Mouse (Mus musculus): ENCODE results near the gene Entpd2. TPM values are rescaled to one million over a fixed set of nuclear protein-coding genes. Genes with fewer than 3 reads are reported as not detected.
A peak's percentile ranks its signal among the peaks of the same experiment; 100 is the strongest.

Entpd2 gene
- polyA plus RNA-seq, 1 experiment, result 0.89 TPM

GRCm38 (mm10) chr2:25421896-25422295 lies 26.2 kb downstream of the Entpd2 start:
- TF ChIP-seq MYOG (IDR thresholded peaks at IDR 0.05; ENCODE audit: control insufficient read depth in 1 of 3, insufficient read depth in 1 of 3, insufficient read length in 2 of 3, low read depth in 2 of 3) (no peak), TCF12 (IDR thresholded peaks at IDR 0.05; ENCODE audit: insufficient read depth, poor library complexity, severe bottlenecking) (no peak), POLR2A (IDR thresholded peaks at IDR 0.05; ENCODE audit: insufficient read length, low read depth) (no peak), REST (IDR thresholded peaks at IDR 0.05; ENCODE audit: insufficient read depth, insufficient read length) (no peak), CEBPB (IDR thresholded peaks at IDR 0.05; ENCODE audit: insufficient read depth, poor library complexity, severe bottlenecking) (no peak), MYOD1 (IDR thresholded peaks at IDR 0.05; ENCODE audit: control insufficient read depth in 1 of 3, insufficient read length in 2 of 3, low read depth in 2 of 3) (no peak), E2F4 (IDR thresholded peaks at IDR 0.05; ENCODE audit: insufficient read depth) (no peak), TCF3 (IDR thresholded peaks at IDR 0.05; ENCODE audit: insufficient read length, low read depth) (no peak), MAX (IDR thresholded peaks at IDR 0.05; ENCODE audit: low read depth) (no peak), POLR2AphosphoS2 (IDR thresholded peaks at IDR 0.05; ENCODE audit: insufficient read length, low read depth) (no peak), USF1 (IDR thresholded peaks at IDR 0.05; ENCODE audit: low read depth) (no peak), SRF (IDR thresholded peaks at IDR 0.05; ENCODE audit: control insufficient read depth, insufficient read length, low read depth) (no peak)
- no peaks in the 10 kb centered on the region for H3K36me3 ChIP-seq (ENCODE audit: control insufficient read depth, insufficient read depth)
- H3K4me2 ChIP-seq (ENCODE audit: low read depth), result no peak overlapping the region
- no peak overlapping the region for H3ac ChIP-seq (ENCODE audit: control insufficient read depth, insufficient read length)
- no peak overlapping the region for H3K4me3 ChIP-seq
- no peaks in the 10 kb centered on the region for H3K79me2 ChIP-seq (ENCODE audit: control insufficient read depth, insufficient read depth)
- H3K27me3 ChIP-seq (ENCODE audit: control insufficient read depth, insufficient read depth, insufficient read length), result peaks cover 10% of the 10 kb centered on the region

GRCm38 (mm10) chr2:25422587-25423410 lies 27.1 kb downstream of the Entpd2 start, which contains the start of gene Fut7:
Fut7 (plus strand) TSS chr2:25423267.
- TF ChIP-seq CEBPB (IDR thresholded peaks at IDR 0.05; ENCODE audit: insufficient read depth, poor library complexity, severe bottlenecking) (peak; percentile 68; the same call in 1 of the 2 replicates), MAX (IDR thresholded peaks at IDR 0.05; ENCODE audit: low read depth) (no peak)
- H3K4me3 ChIP-seq, result no peak within 1 kb of the TSS
- H3K4me2 ChIP-seq (ENCODE audit: low read depth), result no peak within 1 kb of the TSS
- no peaks in the 10 kb centered on the region for H3K36me3 ChIP-seq (ENCODE audit: control insufficient read depth, insufficient read depth)
- no peaks in the 10 kb centered on the region for H3K79me2 ChIP-seq (ENCODE audit: control insufficient read depth, insufficient read depth)
- H3ac ChIP-seq (ENCODE audit: control insufficient read depth, insufficient read length), result no peak within 1 kb of the TSS
- H3K27me3 ChIP-seq (ENCODE audit: control insufficient read depth, insufficient read depth, insufficient read length), result peaks cover 10% of the 10 kb centered on the region

- peaks cover 10% of the 10 kb centered on the region for H3K27me3 ChIP-seq (ENCODE audit: control insufficient read depth, insufficient read depth, insufficient read length)
- no peak overlapping the region for H3K4me3 ChIP-seq
Observed at GRCm38 (mm10) chr2:25423626-25424025, 28.0 kb downstream of the Entpd2 start.

GRCm38 (mm10) chr2:25425481-25425880 lies 29.8 kb downstream of the Entpd2 start:
- Histone ChIP-seq H3K4me3 (no peak overlapping the region), H3K36me3 (ENCODE audit: control insufficient read depth, insufficient read depth) (no peaks in the 10 kb centered on the region), H3K79me2 (ENCODE audit: control insufficient read depth, insufficient read depth) (no peaks in the 10 kb centered on the region), H3K27me3 (ENCODE audit: control insufficient read depth, insufficient read depth, insufficient read length) (peaks cover 11% of the 10 kb centered on the region), H3K4me2 (ENCODE audit: low read depth) (no peak overlapping the region), H3ac (ENCODE audit: control insufficient read depth, insufficient read length) (no peak overlapping the region)
- TF ChIP-seq TCF3 (IDR thresholded peaks at IDR 0.05; ENCODE audit: insufficient read length, low read depth) (no peak), MAX (IDR thresholded peaks at IDR 0.05; ENCODE audit: low read depth) (no peak), MYOD1 (IDR thresholded peaks at IDR 0.05; ENCODE audit: control insufficient read depth in 1 of 3, insufficient read length in 2 of 3, low read depth in 2 of 3) (no peak), POLR2A (IDR thresholded peaks at IDR 0.05; ENCODE audit: insufficient read length, low read depth) (no peak), POLR2AphosphoS2 (IDR thresholded peaks at IDR 0.05; ENCODE audit: insufficient read length, low read depth) (no peak), SRF (IDR thresholded peaks at IDR 0.05; ENCODE audit: control insufficient read depth, insufficient read length, low read depth) (no peak), REST (IDR thresholded peaks at IDR 0.05; ENCODE audit: insufficient read depth, insufficient read length) (no peak), MYOG (IDR thresholded peaks at IDR 0.05; ENCODE audit: control insufficient read depth in 1 of 3, insufficient read depth in 1 of 3, insufficient read length in 2 of 3, low read depth in 2 of 3) (no peak), USF1 (IDR thresholded peaks at IDR 0.05; ENCODE audit: low read depth) (no peak), E2F4 (IDR thresholded peaks at IDR 0.05; ENCODE audit: insufficient read depth) (no peak)

More at GRCm38 (mm10) chr2:25423626-25424025, 28.0 kb downstream of the Entpd2 start:
- Histone ChIP-seq H3K4me2 (ENCODE audit: low read depth) (no peak overlapping the region), H3ac (ENCODE audit: control insufficient read depth, insufficient read length) (no peak overlapping the region), H3K36me3 (ENCODE audit: control insufficient read depth, insufficient read depth) (no peaks in the 10 kb centered on the region), H3K79me2 (ENCODE audit: control insufficient read depth, insufficient read depth) (no peaks in the 10 kb centered on the region)
- TF ChIP-seq MYOG (IDR thresholded peaks at IDR 0.05; ENCODE audit: control insufficient read depth in 1 of 3, insufficient read depth in 1 of 3, insufficient read length in 2 of 3, low read depth in 2 of 3) (no peak), POLR2AphosphoS2 (IDR thresholded peaks at IDR 0.05; ENCODE audit: insufficient read length, low read depth) (no peak), POLR2A (IDR thresholded peaks at IDR 0.05; ENCODE audit: insufficient read length, low read depth) (no peak), MYOD1 (IDR thresholded peaks at IDR 0.05; ENCODE audit: control insufficient read depth in 1 of 3, insufficient read length in 2 of 3, low read depth in 2 of 3) (no peak), TCF12 (IDR thresholded peaks at IDR 0.05; ENCODE audit: insufficient read depth, poor library complexity, severe bottlenecking) (no peak), TCF3 (IDR thresholded peaks at IDR 0.05; ENCODE audit: insufficient read length, low read depth) (no peak), MAX (IDR thresholded peaks at IDR 0.05; ENCODE audit: low read depth) (no peak), USF1 (IDR thresholded peaks at IDR 0.05; ENCODE audit: low read depth) (no peak), REST (IDR thresholded peaks at IDR 0.05; ENCODE audit: insufficient read depth, insufficient read length) (no peak)

- TF ChIP-seq POLR2AphosphoS2 (IDR thresholded peaks at IDR 0.05; ENCODE audit: insufficient read length, low read depth) (no peak), CEBPB (IDR thresholded peaks at IDR 0.05; ENCODE audit: insufficient read depth, poor library complexity, severe bottlenecking) (no peak), SRF (IDR thresholded peaks at IDR 0.05; ENCODE audit: control insufficient read depth, insufficient read length, low read depth) (no peak), REST (IDR thresholded peaks at IDR 0.05; ENCODE audit: insufficient read depth, insufficient read length) (no peak), TCF3 (IDR thresholded peaks at IDR 0.05; ENCODE audit: insufficient read length, low read depth) (no peak)
- H3K27me3 ChIP-seq (ENCODE audit: control insufficient read depth, insufficient read depth, insufficient read length), result peaks cover 15% of the 10 kb centered on the region
- no peaks in the 10 kb centered on the region for H3K79me2 ChIP-seq (ENCODE audit: control insufficient read depth, insufficient read depth)
- H3K4me3 ChIP-seq, result no peak overlapping the region
- H3ac ChIP-seq (ENCODE audit: control insufficient read depth, insufficient read length), result no peak overlapping the region
- peak overlapping the region; percentile 24 for H3K4me2 ChIP-seq (ENCODE audit: low read depth)
- H3K36me3 ChIP-seq (ENCODE audit: control insufficient read depth, insufficient read depth), result no peaks in the 10 kb centered on the region
Observed at GRCm38 (mm10) chr2:25426721-25427191, 31.1 kb downstream of the Entpd2 start.

All from myocyte (in vitro differentiated cells).